Mouse (Mus musculus): ENCODE measurements around the gene Olfr965.
"Not testable (repeated sequence)": the region's sequence is repeated elsewhere in the genome, so short reads cannot be mapped to it uniquely, and the experiment has no call there.

The Olfr965 gene

DNA sequence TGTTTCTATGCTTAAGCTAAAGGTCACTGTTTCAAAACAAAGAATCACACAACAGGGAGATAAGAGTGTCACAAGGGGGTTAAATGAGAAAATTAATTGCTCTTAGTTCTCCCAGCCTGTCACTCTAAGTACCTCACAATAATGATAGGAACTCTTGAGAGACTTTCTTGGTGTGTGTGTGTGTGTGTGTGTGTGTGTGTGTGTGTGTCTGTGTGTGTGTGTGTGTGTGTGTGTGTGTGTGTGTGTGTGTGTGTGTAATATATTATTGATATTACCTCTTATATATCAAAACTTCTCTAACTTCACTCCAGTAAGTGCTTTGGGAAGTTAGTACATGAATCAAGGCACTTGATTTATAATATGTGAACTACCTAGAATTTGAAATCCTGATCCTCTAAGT lies at the start of gene Olfr965:
Gene Olfr965, plus strand, starts transcription at position 301 of the 400 bp plus-strand sequence.
- no peak for DNase-seq (ENCODE audit: low spot score in 2 of 2)

- no peak for DNase-seq (ENCODE audit: low spot score in 2 of 2)
These were observed 44.2 kb upstream of the Olfr965 start, which contains the start of gene Olfr963 for GRCm38 (mm10) chr9:39666905-39667304. Gene Olfr963, plus strand, starts transcription at chr9:39667205.

- DNase-seq (ENCODE audit: low spot score in 2 of 2), result no peak
These were observed 41.4 kb upstream of the Olfr965 start for GRCm38 (mm10) chr9:39669723-39670122.

DNA sequence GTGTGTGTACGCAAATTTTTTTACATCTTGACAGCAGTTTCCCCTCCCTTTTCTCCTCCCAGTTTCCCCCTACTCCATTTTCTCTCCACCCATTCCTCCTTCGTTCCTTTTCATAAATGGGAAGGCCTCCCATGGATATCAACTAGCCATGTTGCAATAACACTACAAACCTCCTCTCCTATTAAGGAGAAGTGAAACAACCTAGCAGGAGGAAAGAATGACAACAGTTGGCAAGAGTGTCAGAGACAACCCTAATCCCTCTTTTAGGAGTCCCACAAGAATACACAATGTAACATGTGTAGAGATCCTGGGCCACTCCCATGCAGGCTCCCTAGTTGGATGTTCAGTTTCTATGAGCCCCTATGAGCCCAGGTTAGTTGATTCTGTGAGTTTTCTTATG lies 36.3 kb upstream of the Olfr965 start:
- no peak for DNase-seq (ENCODE audit: low spot score in 2 of 2)

DNA sequence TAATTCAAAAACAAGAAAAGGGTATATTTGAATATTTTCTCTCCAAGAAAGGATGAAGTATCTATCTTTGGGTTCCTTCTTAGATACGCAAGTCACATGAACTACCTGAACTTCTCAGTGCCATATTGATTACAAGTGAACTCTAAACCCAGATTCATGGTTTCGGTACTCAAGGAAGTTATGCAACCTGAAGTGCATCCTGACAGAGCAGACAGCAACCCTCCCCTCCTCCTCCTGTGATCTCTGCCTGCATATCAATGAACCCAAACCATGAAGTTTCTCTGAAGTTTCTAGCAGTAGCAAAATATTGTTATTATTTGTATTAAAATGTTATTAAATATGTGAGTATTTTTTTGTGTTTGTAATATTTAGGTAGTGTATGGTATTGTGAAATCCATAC lies 32.6 kb upstream of the Olfr965 start:
- no peak for DNase-seq (ENCODE audit: low spot score in 2 of 2)

DNA sequence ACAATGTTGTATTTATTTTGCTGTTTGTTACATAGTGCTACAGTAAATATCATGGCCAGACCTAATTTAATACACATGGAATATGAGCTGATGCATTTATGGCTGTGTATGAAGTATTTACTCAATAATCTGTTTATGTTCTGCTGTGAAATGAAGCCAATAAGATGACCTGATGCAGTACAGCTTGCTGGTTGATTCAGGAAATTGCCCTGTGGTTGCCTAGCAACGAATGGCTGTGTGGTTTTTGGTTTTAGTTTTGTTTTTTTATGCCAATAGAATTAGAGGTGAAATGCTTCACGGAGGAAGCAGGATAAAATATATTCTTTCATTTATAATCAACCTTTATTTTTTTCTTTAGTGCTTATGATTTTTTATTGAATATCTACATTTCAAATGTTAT lies 31.9 kb upstream of the Olfr965 start:
- no peak for DNase-seq (ENCODE audit: low spot score in 2 of 2)

DNA sequence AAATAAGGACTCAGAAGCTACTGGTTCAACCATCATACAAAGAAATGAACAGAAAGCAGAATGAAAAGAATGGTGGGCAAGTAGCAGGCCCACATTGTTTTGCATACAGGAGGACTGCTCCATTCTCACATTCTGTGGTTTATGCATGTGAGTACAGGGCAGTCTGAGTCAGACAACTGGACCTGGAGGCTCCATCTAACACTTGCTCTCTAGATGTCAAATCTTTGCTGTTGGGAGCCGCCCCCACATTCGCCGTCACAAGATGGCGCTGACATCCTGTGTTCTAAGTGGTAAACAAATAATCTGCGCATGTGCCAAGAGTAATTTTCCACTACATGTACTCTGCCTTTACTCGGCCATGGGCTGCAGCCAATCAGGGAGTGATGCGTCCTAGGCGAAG lies 10.0 kb upstream of the Olfr965 start:
- DNase-seq (ENCODE audit: low spot score in 2 of 2), result not testable (repeated sequence)

GRCm38 (mm10) chr9:39707017-39707416 lies 4.1 kb upstream of the Olfr965 start, which contains the start of gene Olfr149:
Gene Olfr149, minus strand, starts transcription at chr9:39707117.
- DNase-seq (ENCODE audit: low spot score in 2 of 2), result no peak

DNA sequence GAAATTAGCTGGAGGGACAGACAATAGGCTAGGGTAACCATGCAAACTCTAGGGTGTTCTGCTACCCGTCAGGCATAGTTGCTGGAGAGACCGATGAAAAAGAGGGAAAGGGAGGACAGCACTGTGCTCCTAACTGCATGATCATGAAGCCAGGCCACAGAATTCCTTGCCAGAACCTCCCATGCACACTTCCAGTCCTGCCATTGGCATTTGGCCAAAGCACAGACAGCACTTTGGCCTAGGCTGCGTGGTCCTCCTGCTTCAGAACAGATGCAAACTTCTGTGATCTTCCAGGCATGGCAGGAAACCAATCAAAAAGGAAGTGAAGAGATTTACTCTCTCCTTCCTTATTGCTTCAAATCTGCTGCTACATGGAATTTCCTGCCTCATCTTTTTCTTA lies 2.2 kb upstream of the Olfr965 start:
- no peak for DNase-seq (ENCODE audit: low spot score in 2 of 2)

- no peak for DNase-seq (ENCODE audit: low spot score in 2 of 2)
These were observed 19.5 kb downstream of the Olfr965 start, which contains the start of gene Olfr150 for GRCm38 (mm10) chr9:39730678-39731077. Gene Olfr150, plus strand, starts transcription at chr9:39730978.

DNA sequence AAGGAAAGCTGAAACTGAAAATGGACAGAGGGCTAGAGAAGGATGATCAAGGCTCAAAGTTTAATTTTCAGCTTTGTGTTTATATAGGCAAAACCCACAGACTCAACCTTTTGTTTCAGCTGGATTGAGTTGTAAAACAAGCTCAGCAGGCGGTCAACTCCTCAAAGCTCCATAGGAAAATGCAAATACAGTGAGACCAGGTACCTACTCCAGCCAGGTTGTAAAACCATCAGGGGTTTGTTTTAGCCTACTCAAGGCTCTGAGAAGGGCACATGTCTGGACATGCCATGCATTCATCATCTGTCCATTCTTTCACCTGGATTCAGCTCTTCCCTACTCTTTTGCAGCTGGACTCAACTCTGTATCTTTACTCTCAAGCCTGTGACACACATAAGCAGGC lies 29.6 kb downstream of the Olfr965 start:
- no peak for DNase-seq (ENCODE audit: low spot score in 2 of 2)

- no peak for DNase-seq (ENCODE audit: low spot score in 2 of 2)
These were observed 34.8 kb downstream of the Olfr965 start, which contains the start of gene Olfr967 for GRCm38 (mm10) chr9:39745949-39746348. Gene Olfr967, plus strand, starts transcription at chr9:39746249.

DNA sequence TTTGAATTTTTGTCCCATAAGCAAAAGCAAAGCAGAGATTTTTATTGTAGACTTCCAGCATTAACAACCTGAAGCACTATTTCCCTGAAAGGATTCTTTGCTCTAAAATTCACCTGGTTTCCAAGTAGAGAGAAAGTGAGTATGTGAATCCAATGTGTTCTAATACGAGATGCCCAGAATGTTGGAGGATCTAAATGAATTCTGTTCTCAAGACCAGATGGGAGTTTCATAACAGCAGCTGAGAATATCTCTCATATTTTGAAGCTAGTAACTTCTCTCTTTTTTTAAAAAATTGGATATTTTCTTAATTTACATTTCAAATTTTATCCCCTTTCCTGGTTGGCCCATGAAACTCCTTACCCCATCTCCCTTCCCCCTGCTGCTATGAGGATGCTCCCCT lies 35.3 kb downstream of the Olfr965 start:
- no peak for DNase-seq (ENCODE audit: low spot score in 2 of 2)

Data from frontal cortex, postnatal 25 days (tissue).